Mouse (Mus musculus) liver, embryonic 14 days (tissue): ENCODE data around the gene Cdh16. TPM values are rescaled to one million over a fixed set of nuclear protein-coding genes. Genes with fewer than 3 reads are reported as not detected.

ENCODE experiments used
- polyA plus RNA-seq: library from polyadenylated mRNA; depleted of rRNA; stranded (reverse); fragments of >200 nt; gene quantifications from 2 replicates; pipeline ENCODE4 v1.2.3, GENCODE M21; 2012; rRNA removed

Gene Cdh16
- polyA plus RNA-seq = 0.02 and 0.05 TPM in 2 replicates

GRCm38 (mm10) chr8:104624161-104624560 lies at the start of gene Cdh16:
Gene Cdh16, minus strand, starts transcription at chr8:104624396.

GRCm38 (mm10) chr8:104641426-104642323 lies 17.5 kb upstream of the Cdh16 start, which contains the start of gene Ciao2b:
Gene Ciao2b, minus strand, starts transcription at chr8:104641965.

GRCm38 (mm10) chr8:104630981-104631663 lies 6.9 kb upstream of the Cdh16 start, which contains the start of gene Rrad:
Gene Rrad, minus strand, starts transcription at chr8:104631327.

GRCm38 (mm10) chr8:104591133-104591834 lies 32.9 kb downstream of the Cdh16 start, which contains the start of gene Pdp2:
Gene Pdp2, plus strand, starts transcription at chr8:104591451.

Other genes starting within 250 kb of the Cdh16 start
- gene Cmtm4, start 228.6 kb downstream of the Cdh16 start, polyA plus RNA-seq = 1.7 and 2.1 TPM in 2 replicates
- gene Dync1li2, start 181.3 kb downstream of the Cdh16 start, polyA plus RNA-seq = 10.9 and 11.0 TPM in 2 replicates
- gene Terb1, start 114.5 kb downstream of the Cdh16 start, polyA plus RNA-seq = 0.01 and 0.02 TPM in 2 replicates
- 26.9 and 27.7 TPM in 2 replicates for gene Nae1, start 89.8 kb downstream of the Cdh16 start, polyA plus RNA-seq
- 3.9 and 4.9 TPM in 2 replicates for gene Car7, start 89.7 kb downstream of the Cdh16 start, polyA plus RNA-seq
- 1.7 and 1.8 TPM in 2 replicates for gene Pdp2, start 32.9 kb downstream of the Cdh16 start, polyA plus RNA-seq
- gene Rrad, start 6.9 kb upstream of the Cdh16 start, polyA plus RNA-seq = 0.18 and 0.70 TPM in 2 replicates
- 29.5 and 30.0 TPM in 2 replicates for gene Ciao2b, start 17.6 kb upstream of the Cdh16 start, polyA plus RNA-seq
- gene Ces2a, start 109.6 kb upstream of the Cdh16 start, polyA plus RNA-seq = 9.7 and 11.7 TPM in 2 replicates
- 0.12 and 0.15 TPM in 2 replicates for gene Ces2b, start 207.2 kb upstream of the Cdh16 start, polyA plus RNA-seq
- gene Ces2c, start 222.7 kb upstream of the Cdh16 start, polyA plus RNA-seq = 0.10 and 0.13 TPM in 2 replicates